Mouse (Mus musculus) myocyte (in vitro differentiated cells): ENCODE measurements at regions not wholly inside any gene's neighbourhood (a gene's known extent, or its start where the extent isn't known, plus 50 kb on each side); places are given as distances from the start of the nearest gene placed in this dataset.

ENCODE experiments used
- H3K27me3 ChIP-seq: one replicate; pipeline ENCODE4 v1.6.1; 2011; ENCODE audit not compliant: control insufficient read depth, insufficient read depth, insufficient read length
- H3K36me3 ChIP-seq: one replicate; pipeline ENCODE4 v1.6.1; 2011; ENCODE audit not compliant: control insufficient read depth, insufficient read depth
- H3K4me2 ChIP-seq: one replicate; pipeline ENCODE4 v1.6.1; 2011; ENCODE audit warnings: low read depth, control low read depth
- H3K4me3 ChIP-seq: one replicate; pipeline ENCODE4 v1.5.1; 2011; ENCODE audit warnings: mild to moderate bottlenecking, control low read depth, moderate library complexity
- H3K79me2 ChIP-seq: one replicate; pipeline ENCODE4 v1.6.1; 2011; ENCODE audit not compliant: control insufficient read depth, insufficient read depth
- H3ac ChIP-seq: one replicate; pipeline ENCODE4 v1.6.1; 2011; ENCODE audit not compliant: control insufficient read depth, insufficient read length
- CEBPB ChIP-seq: IDR thresholded peaks from 2 replicates; pipeline ENCODE4 v1.6.1; 2011; ENCODE audit warnings: mild to moderate bottlenecking, moderate library complexity; ENCODE audit not compliant: poor library complexity, insufficient read depth, severe bottlenecking
- E2F4 ChIP-seq: IDR thresholded peaks from one replicate; pipeline ENCODE4 v1.6.1; 2011; ENCODE audit warnings: mild to moderate bottlenecking, control low read depth, moderate library complexity; ENCODE audit not compliant: insufficient read depth
- MAX ChIP-seq: IDR thresholded peaks from one replicate; pipeline ENCODE4 v1.6.1; 2011; ENCODE audit warnings: low read depth, mild to moderate bottlenecking, control low read depth
- MYOD1 ChIP-seq, 3 experiments: IDR thresholded peaks; one replicate each; pipeline ENCODE4 v1.6.1; 2011; ENCODE audit warnings: control low read depth in 2 of 3, low read depth in 2 of 3, mild to moderate bottlenecking in 2 of 3, moderate library complexity in 1 of 3; ENCODE audit not compliant: insufficient read length in 2 of 3, control insufficient read depth in 1 of 3
- MYOG ChIP-seq, 3 experiments: IDR thresholded peaks; one replicate each; pipeline ENCODE4 v1.6.1; 2011; ENCODE audit warnings: control low read depth in 2 of 3, low read depth in 2 of 3, mild to moderate bottlenecking in 2 of 3; ENCODE audit not compliant: insufficient read length in 2 of 3, control insufficient read depth in 1 of 3, insufficient read depth in 1 of 3
- POLR2A ChIP-seq: IDR thresholded peaks from one replicate; pipeline ENCODE4 v1.6.1; 2011; ENCODE audit warnings: low read depth, mild to moderate bottlenecking, control low read depth, moderate library complexity; ENCODE audit not compliant: insufficient read length
- POLR2AphosphoS2 ChIP-seq: IDR thresholded peaks from one replicate; pipeline ENCODE4 v1.6.1; 2011; ENCODE audit warnings: low read depth, control low read depth; ENCODE audit not compliant: insufficient read length
- REST ChIP-seq: IDR thresholded peaks from one replicate; pipeline ENCODE4 v1.6.1; 2011; ENCODE audit warnings: mild to moderate bottlenecking, control low read depth, moderate library complexity; ENCODE audit not compliant: insufficient read depth, insufficient read length
- SRF ChIP-seq: IDR thresholded peaks from one replicate; pipeline ENCODE4 v1.6.1; 2011; ENCODE audit warnings: low read depth; ENCODE audit not compliant: control insufficient read depth, insufficient read length
- TCF12 ChIP-seq: IDR thresholded peaks from one replicate; pipeline ENCODE4 v1.6.1; 2011; ENCODE audit warnings: mild to moderate bottlenecking, control low read depth; ENCODE audit not compliant: poor library complexity, insufficient read depth, severe bottlenecking
- TCF3 ChIP-seq: IDR thresholded peaks from one replicate; pipeline ENCODE4 v1.6.1; 2011; ENCODE audit warnings: low read depth, control low read depth; ENCODE audit not compliant: insufficient read length
- USF1 ChIP-seq: IDR thresholded peaks from one replicate; pipeline ENCODE4 v1.6.1; 2011; ENCODE audit warnings: low read depth, mild to moderate bottlenecking, control low read depth, moderate library complexity

DNA sequence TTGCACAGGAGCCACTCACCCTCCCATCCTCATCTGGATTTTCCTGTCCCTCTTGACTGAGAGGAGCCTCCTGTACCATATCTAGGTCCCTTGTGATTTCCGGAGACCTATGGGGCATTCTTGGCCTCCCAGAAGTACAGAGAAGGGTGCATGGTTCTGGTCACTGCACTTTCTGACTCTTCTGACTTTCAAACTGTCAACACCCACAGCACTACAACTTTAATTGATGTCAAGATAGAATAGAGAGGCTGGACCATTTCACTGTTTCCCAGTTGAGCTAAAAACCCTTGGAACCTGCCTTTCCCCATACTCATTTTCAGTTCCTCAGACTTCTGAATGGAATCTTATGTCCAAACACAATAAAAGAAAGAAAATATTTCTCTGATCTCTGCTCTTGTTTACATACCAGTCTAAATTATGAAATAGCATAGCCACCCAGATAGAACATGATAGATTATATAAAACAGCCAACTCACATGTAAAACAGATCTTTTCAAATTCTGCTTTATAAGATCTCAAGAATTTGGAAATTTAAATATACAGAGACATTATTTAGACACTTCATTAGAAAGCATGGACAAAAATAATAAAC, 144.2 kb downstream of the Ptger3 start:
- H3K79me2 ChIP-seq: no peaks in the 10 kb centered on the region
- TF ChIP-seq REST: no peak
- no peak for TF ChIP-seq POLR2AphosphoS2
- no peak for TF ChIP-seq MAX
- TF ChIP-seq USF1: no peak
- TF ChIP-seq TCF3: no peak
- no peak overlapping the region for H3ac ChIP-seq
- no peak overlapping the region for H3K4me2 ChIP-seq
- H3K4me3 ChIP-seq: no peak overlapping the region
- no peaks in the 10 kb centered on the region for H3K27me3 ChIP-seq
- no peaks in the 10 kb centered on the region for H3K36me3 ChIP-seq

DNA sequence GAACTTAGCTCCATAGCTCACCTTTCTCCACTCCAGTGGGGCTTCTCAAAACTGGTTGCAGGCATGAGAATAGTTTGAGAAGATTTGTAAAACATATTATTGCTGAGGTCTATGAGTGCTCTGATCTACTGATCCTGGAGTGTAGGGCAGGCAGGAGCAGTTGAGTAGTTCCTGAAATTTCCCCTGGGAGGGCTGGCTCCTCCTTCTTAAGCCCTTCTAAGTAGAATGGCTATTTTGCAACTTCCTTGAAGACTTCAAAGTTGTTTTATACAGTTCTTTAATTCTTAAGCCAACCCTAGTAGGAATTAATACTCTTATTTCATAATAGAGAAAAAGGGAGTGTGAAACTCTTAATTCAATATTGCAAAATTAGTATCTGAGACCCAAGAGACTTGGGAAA, 133.3 kb downstream of the Ptger3 start:
- no peak for TF ChIP-seq CEBPB
- Histone ChIP-seq H3ac (no peak overlapping the region), H3K4me3 (no peak overlapping the region), H3K4me2 (no peak overlapping the region), H3K27me3 (no peaks in the 10 kb centered on the region), H3K36me3 (no peaks in the 10 kb centered on the region), H3K79me2 (no peaks in the 10 kb centered on the region)

GRCm38 (mm10) chr3:157698529-157698928, 131.8 kb downstream of the Ptger3 start:
- no peak overlapping the region for H3ac ChIP-seq
- no peaks in the 10 kb centered on the region for H3K79me2 ChIP-seq
- no peaks in the 10 kb centered on the region for H3K36me3 ChIP-seq
- H3K27me3 ChIP-seq: no peaks in the 10 kb centered on the region
- no peak overlapping the region for H3K4me2 ChIP-seq
- H3K4me3 ChIP-seq: no peak overlapping the region
- TF ChIP-seq POLR2A (no peak), USF1 (no peak), E2F4 (no peak), MYOG (IDR thresholded peaks at IDR 0.05; ENCODE audit: control insufficient read depth in 1 of 3, insufficient read depth in 1 of 3, insufficient read length in 2 of 3, low read depth in 2 of 3) (no peak), POLR2AphosphoS2 (no peak), SRF (no peak), REST (no peak)

DNA sequence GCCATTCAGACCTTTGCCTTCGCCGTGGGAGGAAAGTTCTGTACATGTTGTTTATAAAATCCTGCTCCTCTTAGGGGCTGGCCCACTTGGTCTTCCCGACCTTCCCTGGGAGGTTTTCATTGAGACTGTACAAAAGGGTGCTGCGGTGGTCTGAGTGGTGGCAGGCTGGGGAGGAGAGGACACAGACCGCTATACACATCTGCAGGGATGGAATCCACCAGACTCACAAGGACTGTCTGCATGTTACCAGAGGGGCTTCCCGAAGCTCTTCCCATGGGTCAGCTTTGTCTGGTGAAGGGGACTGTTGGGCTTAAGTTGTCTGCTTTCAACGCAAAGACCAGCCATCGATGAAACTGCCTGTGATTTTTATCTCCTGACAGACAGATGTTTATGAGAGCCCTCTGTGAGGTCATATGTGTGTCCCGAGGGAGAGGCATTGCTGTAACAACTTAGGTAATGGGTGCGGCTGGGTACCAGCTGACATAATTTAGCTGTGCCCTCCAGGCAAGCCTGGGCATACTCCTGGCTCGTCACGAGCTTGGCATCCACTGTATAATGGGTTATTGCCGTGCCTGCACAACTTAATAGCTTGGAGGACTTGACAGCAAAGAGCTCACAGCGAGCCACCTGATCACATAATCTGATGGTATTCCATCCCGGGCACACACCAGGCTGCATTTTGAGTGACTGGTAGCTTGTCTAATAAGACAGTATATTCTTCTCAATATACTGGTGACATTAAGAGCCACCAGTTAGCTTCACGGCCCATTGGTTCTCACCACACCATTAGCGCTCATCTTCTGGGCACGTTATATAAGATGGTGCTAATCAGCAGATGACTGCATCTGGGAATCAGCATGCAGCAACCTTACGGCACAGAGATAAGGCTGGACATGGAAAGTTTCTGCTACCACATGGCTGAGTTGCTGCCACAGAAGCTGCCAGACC, 128.7 kb downstream of the Ptger3 start:
- H3K79me2 ChIP-seq: no peaks in the 10 kb centered on the region
- no peaks in the 10 kb centered on the region for H3K36me3 ChIP-seq
- H3K4me2 ChIP-seq: no peak overlapping the region
- no peak overlapping the region for H3K4me3 ChIP-seq
- no peak overlapping the region for H3ac ChIP-seq
- TF ChIP-seq E2F4: no peak
- TF ChIP-seq REST: no peak
- TF ChIP-seq POLR2A: no peak
- no peak for TF ChIP-seq TCF3
- TF ChIP-seq MAX: no peak
- no peak for TF ChIP-seq CEBPB
- no peak for TF ChIP-seq TCF12
- no peak for TF ChIP-seq SRF
- TF ChIP-seq MYOD1 (IDR thresholded peaks at IDR 0.05; ENCODE audit: control insufficient read depth in 1 of 3, insufficient read length in 2 of 3, low read depth in 2 of 3): no peak
- no peak for TF ChIP-seq POLR2AphosphoS2
- TF ChIP-seq MYOG (IDR thresholded peaks at IDR 0.05; ENCODE audit: control insufficient read depth in 1 of 3, insufficient read depth in 1 of 3, insufficient read length in 2 of 3, low read depth in 2 of 3): no peak
- no peak for TF ChIP-seq USF1
- H3K27me3 ChIP-seq: no peaks in the 10 kb centered on the region
